24 mouse cellular contexts compared by ENCODE assay signal in the genomic region with DNA sequence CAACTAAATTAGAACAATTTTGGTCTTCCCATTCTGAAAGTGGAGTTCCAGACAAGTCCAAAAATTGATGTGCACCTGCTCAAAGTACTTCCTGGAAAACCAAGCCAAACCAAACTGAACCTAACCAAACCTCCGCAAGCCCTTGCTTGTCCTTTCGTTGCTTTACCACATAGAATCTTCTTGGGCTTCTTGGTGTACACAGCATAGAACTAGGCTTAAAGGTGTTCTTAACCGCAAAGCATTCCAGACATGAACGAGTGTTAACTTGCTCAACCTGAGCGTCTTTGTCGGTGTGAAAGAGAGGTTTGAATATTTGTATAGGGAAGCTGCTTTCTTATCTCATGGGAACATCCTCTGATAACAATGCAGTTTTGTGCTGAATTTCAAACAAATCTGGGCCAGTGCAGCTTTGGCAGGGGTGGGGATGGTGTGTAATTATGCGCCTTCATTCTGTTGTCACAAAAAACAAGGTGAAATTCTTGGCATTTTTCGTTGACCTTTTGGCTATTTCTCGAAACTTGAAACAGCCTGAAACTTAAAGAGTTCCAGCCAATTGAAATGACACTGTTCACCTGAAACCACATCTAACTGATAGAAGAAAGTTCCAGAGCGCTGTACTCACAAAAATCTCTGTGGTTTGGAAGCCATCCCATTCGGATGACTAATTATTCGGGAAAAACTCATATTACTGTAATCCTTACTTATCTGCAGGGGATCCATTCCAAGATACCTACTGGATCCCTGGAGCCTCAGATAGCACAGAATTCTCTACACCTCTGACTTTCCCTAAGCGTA.
DNase-seq lines count a peak whose midpoint lies in the region; ATAC-seq and TF ChIP-seq lines count a peak whose summit lies in the region.
"Had no signal": no experiment of that assay in that cellular context is flagged by ENCODE, and none has a peak within 500 bp of the region (broad histone marks: within the 10 kb centered on the region; RNA-seq: fewer than 3 reads in every experiment).

No protein-coding gene starts in this region.

- no peak for ATAC-seq in heart, embryonic 12.5 days (ENCODE audit: insufficient number of reproducible peaks, low FRiP score)
- peak; percentile 43; the same call in 1 of the 2 replicates for ATAC-seq in embryonic facial prominence, embryonic 15.5 days (ENCODE audit: insufficient number of reproducible peaks, low FRiP score, low TSS enrichment, low read depth)
- no peak for ATAC-seq in stomach, postnatal 0 days (ENCODE audit: low FRiP score, low TSS enrichment)
- no peak for ATAC-seq in forebrain, embryonic 15.5 days (replicated peaks)
- ATAC-seq: forebrain, embryonic 14.5 days had no signal

- H3K36me3 ChIP-seq in heart, embryonic 12.5 days: no peaks in the 10 kb centered on the region
- no peaks in the 10 kb centered on the region for H3K36me3 ChIP-seq in embryonic facial prominence, embryonic 15.5 days
- no peaks in the 10 kb centered on the region for H3K36me3 ChIP-seq in stomach, postnatal 0 days (ENCODE audit: control insufficient read depth, insufficient read depth, low read length)
- H3K36me3 ChIP-seq in forebrain, embryonic 15.5 days: no peaks in the 10 kb centered on the region
- H3K36me3 ChIP-seq: hindbrain, embryonic 12.5 days; kidney, embryonic 15.5 days; limb, embryonic 13.5 days; liver, embryonic 13.5 days; midbrain, embryonic 12.5 days had no signal

- WGBS in heart, embryonic 12.5 days: 65% methylated on average over 13 of the region's 13 CpGs
- 61% methylated on average over 13 of the region's 13 CpGs for WGBS in embryonic facial prominence, embryonic 15.5 days
- WGBS in stomach, postnatal 0 days: 59% methylated on average over 13 of the region's 13 CpGs
- 83% methylated on average over 13 of the region's 13 CpGs for WGBS in forebrain, embryonic 15.5 days

- H3K4me2 ChIP-seq in heart, embryonic 12.5 days: no peak overlapping the region
- H3K4me2 ChIP-seq in embryonic facial prominence, embryonic 15.5 days (replicated peaks): no peak overlapping the region
- no peak overlapping the region for H3K4me2 ChIP-seq in stomach, postnatal 0 days (replicated peaks; ENCODE audit: low read depth)
- no peak overlapping the region for H3K4me2 ChIP-seq in forebrain, embryonic 15.5 days (replicated peaks)
- H3K4me2 ChIP-seq: hindbrain, embryonic 12.5 days; kidney, embryonic 15.5 days; limb, embryonic 13.5 days; liver, embryonic 13.5 days; midbrain, embryonic 12.5 days had no signal

- no peak overlapping the region for H3K4me3 ChIP-seq in heart, embryonic 12.5 days
- no peak overlapping the region for H3K4me3 ChIP-seq in embryonic facial prominence, embryonic 15.5 days (replicated peaks)
- H3K4me3 ChIP-seq in stomach, postnatal 0 days (ENCODE audit: low read depth, low read length): no peak overlapping the region
- no peak overlapping the region for H3K4me3 ChIP-seq in forebrain, embryonic 15.5 days
- H3K4me3 ChIP-seq: hindbrain, embryonic 12.5 days; kidney, embryonic 15.5 days; limb, embryonic 13.5 days; liver, embryonic 13.5 days; midbrain, embryonic 12.5 days had no signal

- H3K27me3 ChIP-seq in heart, embryonic 12.5 days (replicated peaks): no peaks in the 10 kb centered on the region
- H3K27me3 ChIP-seq in embryonic facial prominence, embryonic 15.5 days: no peaks in the 10 kb centered on the region
- no peaks in the 10 kb centered on the region for H3K27me3 ChIP-seq in stomach, postnatal 0 days (ENCODE audit: control insufficient read depth, insufficient read depth, low read length)
- no peaks in the 10 kb centered on the region for H3K27me3 ChIP-seq in forebrain, embryonic 15.5 days
- H3K27me3 ChIP-seq: CH12.LX; hindbrain, embryonic 12.5 days; kidney, embryonic 15.5 days; limb, embryonic 13.5 days; liver, embryonic 13.5 days; midbrain, embryonic 12.5 days had no signal

- H3K9me3 ChIP-seq in heart, embryonic 12.5 days (replicated peaks): no peaks in the 10 kb centered on the region
- no peaks in the 10 kb centered on the region for H3K9me3 ChIP-seq in embryonic facial prominence, embryonic 15.5 days (replicated peaks)
- no peaks in the 10 kb centered on the region for H3K9me3 ChIP-seq in stomach, postnatal 0 days (ENCODE audit: control insufficient read depth, low read length)
- H3K9me3 ChIP-seq in forebrain, embryonic 15.5 days: no peaks in the 10 kb centered on the region
- H3K9me3 ChIP-seq: hindbrain, embryonic 12.5 days; kidney, embryonic 15.5 days; limb, embryonic 13.5 days; liver, embryonic 13.5 days; midbrain, embryonic 12.5 days had no signal

- no peak overlapping the region for H3K27ac ChIP-seq in heart, embryonic 12.5 days (ENCODE audit: poor library complexity, severe bottlenecking)
- peak overlapping the region; percentile 74; the same call in 1 of the 2 replicates for H3K27ac ChIP-seq in embryonic facial prominence, embryonic 15.5 days (replicated peaks)
- H3K27ac ChIP-seq in stomach, postnatal 0 days (replicated peaks): peak overlapping the region; percentile 67; the same call in 1 of the 2 replicates
- H3K27ac ChIP-seq in forebrain, embryonic 15.5 days (replicated peaks): no peak overlapping the region
- H3K27ac ChIP-seq: hindbrain, embryonic 12.5 days; kidney, embryonic 15.5 days; limb, embryonic 13.5 days; liver, embryonic 13.5 days; midbrain, embryonic 12.5 days had no signal

- peaks cover 25% of the 10 kb centered on the region for H3K4me1 ChIP-seq in heart, embryonic 12.5 days (replicated peaks)
- no peaks in the 10 kb centered on the region for H3K4me1 ChIP-seq in embryonic facial prominence, embryonic 15.5 days
- H3K4me1 ChIP-seq in stomach, postnatal 0 days (replicated peaks; ENCODE audit: control insufficient read depth, insufficient read depth): no peaks in the 10 kb centered on the region
- no peaks in the 10 kb centered on the region for H3K4me1 ChIP-seq in forebrain, embryonic 15.5 days
- H3K4me1 ChIP-seq: kidney, embryonic 15.5 days; limb, embryonic 13.5 days; liver, embryonic 13.5 days had no signal

- peak; percentile 33 for DNase-seq in heart, adult 11 months
- DNase-seq in urinary bladder, postnatal 14 days (ENCODE audit: low spot score): peak; percentile 43
- no peak for DNase-seq in urinary bladder, postnatal 25 days (ENCODE audit: low spot score)
- DNase-seq in stomach, postnatal 0 days (ENCODE audit: low spot score): no peak
- DNase-seq in right cerebral cortex, postnatal 4 days: no peak
- DNase-seq: adrenal gland, postnatal 10 days; cerebellum, adult 2 months; kidney, adult 11 months; kidney, postnatal 4 days; liver, embryonic 13.5 days; lung, adult 2 months; retina, postnatal 1 day; right cerebral cortex, postnatal 25 days; thymus, adult 18-20 months; thymus, postnatal 36 days had no signal

- TF ChIP-seq CTCF in stomach, postnatal 0 days (IDR thresholded peaks at IDR 0.05; ENCODE audit: low read depth): no peak

- no peak for TF ChIP-seq EP300 in stomach, postnatal 0 days (optimal IDR thresholded peaks at IDR 0.05)

- no peak overlapping the region for H3K9ac ChIP-seq in heart, embryonic 12.5 days
- no peak overlapping the region for H3K9ac ChIP-seq in embryonic facial prominence, embryonic 15.5 days
- no peak overlapping the region for H3K9ac ChIP-seq in stomach, postnatal 0 days (ENCODE audit: low read length)
- H3K9ac ChIP-seq in forebrain, embryonic 15.5 days (replicated peaks): no peak overlapping the region
- H3K9ac ChIP-seq: hindbrain, embryonic 12.5 days; kidney, embryonic 15.5 days; limb, embryonic 13.5 days; liver, embryonic 13.5 days; midbrain, embryonic 12.5 days had no signal

Comparison
In these comparisons a context has a peak if more than half of its experiments do, and no peak if none do; other contexts are left out.
1. DNase-seq: peak in heart, adult 11 months (single experiment) and urinary bladder, postnatal 14 days (single experiment); none in urinary bladder, postnatal 25 days (single experiment), stomach, postnatal 0 days (single experiment) and right cerebral cortex, postnatal 4 days (single experiment).
2. H3K27ac ChIP-seq: peak in embryonic facial prominence, embryonic 15.5 days (single experiment) and stomach, postnatal 0 days (single experiment); none in heart, embryonic 12.5 days (single experiment) and forebrain, embryonic 15.5 days (single experiment).